Mouse (Mus musculus): ENCODE results near the gene Gin1. TPM values are rescaled to one million over a fixed set of nuclear protein-coding genes. Genes with fewer than 3 reads are reported as not detected.
"Not testable (repeated sequence)": the region's sequence is repeated elsewhere in the genome, so short reads cannot be mapped to it uniquely, and the experiment has no call there.

The Gin1 gene
- polyA plus RNA-seq, 1 experiment from 2014 or later: 13.9 TPM

- DNase-seq (ENCODE audit: low spot score) (no peak), ATAC-seq (replicated peaks; ENCODE audit: insufficient number of reproducible peaks, low FRiP score, low TSS enrichment, low read depth) (no peak)
- Histone ChIP-seq H3K27me3 (ENCODE audit: control insufficient read depth, insufficient read depth, low read length) (no peaks in the 10 kb centered on the region), H3K9me3 (replicated peaks; ENCODE audit: control insufficient read depth, low read length) (no peaks in the 10 kb centered on the region), H3K36me3 (replicated peaks; ENCODE audit: control insufficient read depth, insufficient read depth, low read depth, low read length) (no peaks in the 10 kb centered on the region; the same call in 1 of the 2 replicates), H3K4me2 (ENCODE audit: low read depth, low read length) (no peak overlapping the region), H3K9ac (replicated peaks; ENCODE audit: low read length) (no peak overlapping the region), H3K27ac (replicated peaks; ENCODE audit: low read depth, low read length) (no peak overlapping the region), H3K4me3 (ENCODE audit: low read depth, low read length) (no peak overlapping the region), H3K4me1 (ENCODE audit: control insufficient read depth, insufficient read depth, low read length) (no peaks in the 10 kb centered on the region)
- 76% methylated on average over 4 of the region's 4 CpGs for WGBS
These were observed 15.6 kb upstream of the Gin1 start for GRCm38 (mm10) chr1:97754392-97754791.

- Histone ChIP-seq H3K9me3 (replicated peaks; ENCODE audit: control insufficient read depth, low read length) (no peaks in the 10 kb centered on the region), H3K36me3 (replicated peaks; ENCODE audit: control insufficient read depth, insufficient read depth, low read depth, low read length) (no peaks in the 10 kb centered on the region), H3K4me2 (ENCODE audit: low read depth, low read length) (no peak overlapping the region), H3K4me1 (ENCODE audit: control insufficient read depth, insufficient read depth, low read length) (no peaks in the 10 kb centered on the region), H3K27ac (replicated peaks; ENCODE audit: low read depth, low read length) (no peak overlapping the region), H3K4me3 (ENCODE audit: low read depth, low read length) (no peak overlapping the region), H3K9ac (replicated peaks; ENCODE audit: low read length) (no peak overlapping the region), H3K27me3 (ENCODE audit: control insufficient read depth, insufficient read depth, low read length) (no peaks in the 10 kb centered on the region)
- ATAC-seq (replicated peaks; ENCODE audit: insufficient number of reproducible peaks, low FRiP score, low TSS enrichment, low read depth) (no peak), DNase-seq (ENCODE audit: low spot score) (no peak)
These were observed 10.1 kb upstream of the Gin1 start for GRCm38 (mm10) chr1:97759841-97760240.

GRCm38 (mm10) chr1:97760598-97760997 is 9.4 kb upstream of the Gin1 start:
- no peaks in the 10 kb centered on the region for H3K4me1 ChIP-seq (ENCODE audit: control insufficient read depth, insufficient read depth, low read length)
- DNase-seq (ENCODE audit: low spot score) (no peak), ATAC-seq (replicated peaks; ENCODE audit: insufficient number of reproducible peaks, low FRiP score, low TSS enrichment, low read depth) (no peak)
- H3K36me3 ChIP-seq (replicated peaks; ENCODE audit: control insufficient read depth, insufficient read depth, low read depth, low read length): no peaks in the 10 kb centered on the region
- WGBS: 71% methylated on average over 7 of the region's 7 CpGs
- no peak overlapping the region for H3K4me3 ChIP-seq (ENCODE audit: low read depth, low read length)
- H3K4me2 ChIP-seq (ENCODE audit: low read depth, low read length): no peak overlapping the region
- H3K27me3 ChIP-seq (ENCODE audit: control insufficient read depth, insufficient read depth, low read length): no peaks in the 10 kb centered on the region
- H3K9me3 ChIP-seq (replicated peaks; ENCODE audit: control insufficient read depth, low read length): no peaks in the 10 kb centered on the region
- H3K9ac ChIP-seq (replicated peaks; ENCODE audit: low read length): no peak overlapping the region
- no peak overlapping the region for H3K27ac ChIP-seq (replicated peaks; ENCODE audit: low read depth, low read length)

- DNase-seq (ENCODE audit: low spot score) (no peak), ATAC-seq (replicated peaks; ENCODE audit: insufficient number of reproducible peaks, low FRiP score, low TSS enrichment, low read depth) (no peak)
- no peak overlapping the region for H3K27ac ChIP-seq (replicated peaks; ENCODE audit: low read depth, low read length)
- no peaks in the 10 kb centered on the region for H3K9me3 ChIP-seq (replicated peaks; ENCODE audit: control insufficient read depth, low read length)
- no peaks in the 10 kb centered on the region for H3K27me3 ChIP-seq (ENCODE audit: control insufficient read depth, insufficient read depth, low read length)
- H3K9ac ChIP-seq (replicated peaks; ENCODE audit: low read length): no peak overlapping the region
- H3K4me3 ChIP-seq (ENCODE audit: low read depth, low read length): no peak overlapping the region
- no peaks in the 10 kb centered on the region for H3K4me1 ChIP-seq (ENCODE audit: control insufficient read depth, insufficient read depth, low read length)
- H3K36me3 ChIP-seq (replicated peaks; ENCODE audit: control insufficient read depth, insufficient read depth, low read depth, low read length): no peaks in the 10 kb centered on the region
- no peak overlapping the region for H3K4me2 ChIP-seq (ENCODE audit: low read depth, low read length)
- 84% methylated on average over 6 of the region's 6 CpGs for WGBS
These were observed 8.5 kb upstream of the Gin1 start for GRCm38 (mm10) chr1:97761477-97761876.

- H3K4me1 ChIP-seq (ENCODE audit: control insufficient read depth, insufficient read depth, low read length); H3K27me3 ChIP-seq (ENCODE audit: control insufficient read depth, insufficient read depth, low read length); H3K9me3 ChIP-seq (replicated peaks; ENCODE audit: control insufficient read depth, low read length); H3K4me2 ChIP-seq (ENCODE audit: low read depth, low read length); ATAC-seq (replicated peaks; ENCODE audit: insufficient number of reproducible peaks, low FRiP score, low TSS enrichment, low read depth); H3K9ac ChIP-seq (replicated peaks; ENCODE audit: low read length); DNase-seq (ENCODE audit: low spot score); H3K36me3 ChIP-seq (replicated peaks; ENCODE audit: control insufficient read depth, insufficient read depth, low read depth, low read length); H3K4me3 ChIP-seq (ENCODE audit: low read depth, low read length); H3K27ac ChIP-seq (replicated peaks; ENCODE audit: low read depth, low read length): not testable (repeated sequence)
- 80% methylated on average over 4 of the region's 4 CpGs for WGBS
These were observed 4.3 kb upstream of the Gin1 start for GRCm38 (mm10) chr1:97765712-97766111.

- H3K9ac ChIP-seq (replicated peaks; ENCODE audit: low read length): no peak overlapping the region
- DNase-seq (ENCODE audit: low spot score) (peak; percentile 9), ATAC-seq (replicated peaks; ENCODE audit: insufficient number of reproducible peaks, low FRiP score, low TSS enrichment, low read depth) (no peak)
- H3K4me2 ChIP-seq (ENCODE audit: low read depth, low read length): no peak overlapping the region
- no peaks in the 10 kb centered on the region for H3K4me1 ChIP-seq (ENCODE audit: control insufficient read depth, insufficient read depth, low read length)
- 80% methylated on average over 2 of the region's 2 CpGs for WGBS
- no peaks in the 10 kb centered on the region for H3K36me3 ChIP-seq (replicated peaks; ENCODE audit: control insufficient read depth, insufficient read depth, low read depth, low read length)
- H3K27me3 ChIP-seq (ENCODE audit: control insufficient read depth, insufficient read depth, low read length): no peaks in the 10 kb centered on the region
- H3K4me3 ChIP-seq (ENCODE audit: low read depth, low read length): no peak overlapping the region
- no peaks in the 10 kb centered on the region for H3K9me3 ChIP-seq (replicated peaks; ENCODE audit: control insufficient read depth, low read length)
- no peak overlapping the region for H3K27ac ChIP-seq (replicated peaks; ENCODE audit: low read depth, low read length)
These were observed 1.9 kb upstream of the Gin1 start for GRCm38 (mm10) chr1:97768089-97768488.

GRCm38 (mm10) chr1:97768906-97769293 is 1.1 kb upstream of the Gin1 start:
- peak overlapping the region; percentile 45 for H3K4me2 ChIP-seq (ENCODE audit: low read depth, low read length)
- peak overlapping the region; percentile 71 for H3K4me3 ChIP-seq (ENCODE audit: low read depth, low read length)
- H3K9me3 ChIP-seq (replicated peaks; ENCODE audit: control insufficient read depth, low read length): no peaks in the 10 kb centered on the region
- H3K27me3 ChIP-seq (ENCODE audit: control insufficient read depth, insufficient read depth, low read length): no peaks in the 10 kb centered on the region
- no peak overlapping the region for H3K27ac ChIP-seq (replicated peaks; ENCODE audit: low read depth, low read length)
- H3K4me1 ChIP-seq (ENCODE audit: control insufficient read depth, insufficient read depth, low read length): no peaks in the 10 kb centered on the region
- H3K9ac ChIP-seq (replicated peaks; ENCODE audit: low read length): peak overlapping the region; percentile 77
- 15% methylated on average over 7 of the region's 7 CpGs for WGBS
- no peak for ATAC-seq (replicated peaks; ENCODE audit: insufficient number of reproducible peaks, low FRiP score, low TSS enrichment, low read depth)
- H3K36me3 ChIP-seq (replicated peaks; ENCODE audit: control insufficient read depth, insufficient read depth, low read depth, low read length): no peaks in the 10 kb centered on the region
- DNase-seq (ENCODE audit: low spot score): no peak

- under 1% methylated on average over 36 of the region's 40 CpGs for WGBS
- Histone ChIP-seq H3K4me2 (ENCODE audit: low read depth, low read length) (peak overlapping the region; percentile 45), H3K4me1 (ENCODE audit: control insufficient read depth, insufficient read depth, low read length) (no peaks in the 10 kb centered on the region), H3K9me3 (replicated peaks; ENCODE audit: control insufficient read depth, low read length) (no peaks in the 10 kb centered on the region), H3K27ac (replicated peaks; ENCODE audit: low read depth, low read length) (0 out of 2 replicates have a peak overlapping the region, but pooled peaks have one; percentile 43), H3K9ac (replicated peaks; ENCODE audit: low read length) (peak overlapping the region; percentile 77), H3K4me3 (ENCODE audit: low read depth, low read length) (peak overlapping the region; percentile 71), H3K27me3 (ENCODE audit: control insufficient read depth, insufficient read depth, low read length) (no peaks in the 10 kb centered on the region), H3K36me3 (replicated peaks; ENCODE audit: control insufficient read depth, insufficient read depth, low read depth, low read length) (no peaks in the 10 kb centered on the region)
- DNase-seq (ENCODE audit: low spot score): peak; percentile 43
- ATAC-seq (replicated peaks; ENCODE audit: insufficient number of reproducible peaks, low FRiP score, low TSS enrichment, low read depth): peak; percentile 61
These were observed 573 bp upstream of the Gin1 start for GRCm38 (mm10) chr1:97769294-97769903.

Data from embryonic facial prominence, embryonic 11.5 days (tissue).